Comparison of ENCODE assay signal across 16 mouse cellular contexts in genomic region chr2:32572196-32572595, GRCm38 (mm10). TPM values are rescaled to one million over a fixed set of nuclear protein-coding genes. Genes with fewer than 3 reads are reported as not detected.
A peak's percentile ranks its signal among the peaks of the same experiment; 100 is the strongest.
DNase-seq lines count a peak whose midpoint lies in the region; ATAC-seq and TF ChIP-seq lines count a peak whose summit lies in the region.
"Had no signal": no experiment of that assay in that cellular context is flagged by ENCODE, and none has a peak within 500 bp of the region (broad histone marks: within the 10 kb centered on the region; RNA-seq: fewer than 3 reads in every experiment).

No protein-coding gene starts in this region.

- 0 out of 2 replicates have a peak overlapping the region, but pooled peaks have one; percentile 84 for H3K9ac ChIP-seq in hindbrain, postnatal 0 days (replicated peaks; ENCODE audit: low read length)
- H3K9ac ChIP-seq in midbrain, embryonic 15.5 days = no peak overlapping the region

- 0 out of 2 replicates have a peak, but pooled peaks have one; percentile 5 for TF ChIP-seq POLR2A in cortical plate, adult 2 months (IDR thresholded peaks at IDR 0.05; ENCODE audit: extremely low read depth, insufficient read depth, low read length)

- no peak for ATAC-seq in hindbrain, postnatal 0 days
- no peak for ATAC-seq in midbrain, embryonic 15.5 days (replicated peaks)
- ATAC-seq: forebrain, embryonic 14.5 days had no signal

- H3K27me3 ChIP-seq in hindbrain, postnatal 0 days (ENCODE audit: insufficient read depth, low read length) = no peaks in the 10 kb centered on the region
- no peaks in the 10 kb centered on the region for H3K27me3 ChIP-seq in midbrain, embryonic 15.5 days (replicated peaks)
- H3K27me3 ChIP-seq: lung, embryonic 15.5 days had no signal

- intact Hi-C loops in heart, postnatal 14 days (cut with DNase I) = no loop called here

- TF ChIP-seq CTCF in layer of hippocampus, adult 2 months (conservative IDR thresholded peaks at IDR 0.05) = no peak
- no peak for TF ChIP-seq CTCF in cortical plate, adult 2 months (IDR thresholded peaks at IDR 0.05; ENCODE audit: extremely low read depth, insufficient read depth, low read length)
- no peak for TF ChIP-seq CTCF in hindbrain, postnatal 0 days (IDR thresholded peaks at IDR 0.05; ENCODE audit: low read depth)

- H3K4me3 ChIP-seq in layer of hippocampus, adult 2 months = peak overlapping the region; percentile 92; the same call in 1 of the 2 replicates
- no peak overlapping the region; the same call in 1 of the 2 replicates for H3K4me3 ChIP-seq in cortical plate, adult 2 months (ENCODE audit: insufficient read depth, low read length)
- H3K4me3 ChIP-seq in hindbrain, postnatal 0 days (ENCODE audit: low read length) = no peak overlapping the region
- H3K4me3 ChIP-seq in midbrain, embryonic 15.5 days = no peak overlapping the region

- peaks cover 3% of the 10 kb centered on the region; the same call in 1 of the 2 replicates for H3K4me1 ChIP-seq in cortical plate, adult 2 months (ENCODE audit: control insufficient read depth, insufficient read depth, low read length)
- H3K4me1 ChIP-seq in hindbrain, postnatal 0 days (ENCODE audit: insufficient read depth, low read length) = peaks cover 15% of the 10 kb centered on the region
- peaks cover 36% of the 10 kb centered on the region for H3K4me1 ChIP-seq in midbrain, embryonic 15.5 days

- peaks cover 19% of the 10 kb centered on the region for H3K36me3 ChIP-seq in hindbrain, postnatal 0 days (ENCODE audit: insufficient read depth, low read length)
- peaks cover 9% of the 10 kb centered on the region for H3K36me3 ChIP-seq in midbrain, embryonic 15.5 days (replicated peaks)

- 90% methylated on average over 11 of the region's 11 CpGs for WGBS in hindbrain, postnatal 0 days
- WGBS in midbrain, embryonic 15.5 days = 88% methylated on average over 11 of the region's 11 CpGs

- no peaks in the 10 kb centered on the region for H3K9me3 ChIP-seq in hindbrain, postnatal 0 days (ENCODE audit: low read length)
- H3K9me3 ChIP-seq in midbrain, embryonic 15.5 days = no peaks in the 10 kb centered on the region
- H3K9me3 ChIP-seq: lung, embryonic 15.5 days had no signal

- peak overlapping the region; percentile 98 for H3K4me2 ChIP-seq in hindbrain, postnatal 0 days (ENCODE audit: low read depth, low read length)
- H3K4me2 ChIP-seq in midbrain, embryonic 15.5 days = peak overlapping the region; percentile 85; the same call in 1 of the 2 replicates

- H3K27ac ChIP-seq in layer of hippocampus, adult 2 months = no peak overlapping the region
- no peak overlapping the region for H3K27ac ChIP-seq in cortical plate, adult 2 months (ENCODE audit: insufficient read depth, low read length)
- no peak overlapping the region for H3K27ac ChIP-seq in hindbrain, postnatal 0 days
- H3K27ac ChIP-seq in midbrain, embryonic 15.5 days = no peak overlapping the region
- H3K27ac ChIP-seq: kidney, postnatal 0 days; lung, embryonic 15.5 days had no signal

- no peak for DNase-seq in layer of hippocampus, adult 2 months (ENCODE audit: low spot score in 2 of 2)
- no peak for DNase-seq in layer of hippocampus, postnatal 10 days (ENCODE audit: low spot score in 2 of 2)
- DNase-seq in hindbrain, postnatal 0 days (ENCODE audit: low spot score) = no peak
- DNase-seq in heart, postnatal 14 days = no peak
- DNase-seq in ovary, adult 18-20 months (ENCODE audit: low spot score) = no peak
- DNase-seq: heart, postnatal 36 days; layer of hippocampus, postnatal 36 days; thymus, postnatal 4 days had no signal

RNA-seq across cellular contexts. Expression of gene Dpm2, which starts 1.5 kb away (rescaled TPM):
- 10 to 100 TPM; 77.6 to 84.0 TPM for total RNA-seq in layer of hippocampus, adult 2 months (2021)
- 10 to 100 TPM; 69.6 to 88.4 TPM for total RNA-seq in layer of hippocampus, postnatal 10 days (2021)
- 153 and 155 TPM in 2 replicates for polyA plus RNA-seq in cortical plate, adult 2 months (2012; rRNA removed)
- total RNA-seq in hindbrain, postnatal 0 days (2014; rRNA removed) = 64.1 and 70.8 TPM in 2 replicates
- 139 and 146 TPM in 2 replicates for polyA plus RNA-seq in hindbrain, postnatal 0 days (2015; fragmentation: Nextera tagmentation; extraction: Ambion mirVana)
- 145 and 150 TPM in 2 replicates for polyA plus RNA-seq in midbrain, embryonic 15.5 days (2015; fragmentation: Nextera tagmentation; extraction: Ambion mirVana)
- total RNA-seq in heart, postnatal 14 days (2021) = 10 to 100 TPM; 21.4 to 22.7 TPM

RNA-seq across cellular contexts. Expression of gene Pip5kl1, which starts 2.4 kb away (rescaled TPM):
- total RNA-seq in layer of hippocampus, adult 2 months (2021) = 1 to 10 TPM; 4.4 to 5.0 TPM
- total RNA-seq in layer of hippocampus, postnatal 10 days (2021) = 1 to 10 TPM; 6.4 to 7.1 TPM
- 31.3 and 37.6 TPM in 2 replicates for polyA plus RNA-seq in cortical plate, adult 2 months (2012; rRNA removed)
- total RNA-seq in hindbrain, postnatal 0 days (2014; rRNA removed) = 15.1 and 35.0 TPM in 2 replicates
- 16.7 and 19.1 TPM in 2 replicates for polyA plus RNA-seq in hindbrain, postnatal 0 days (2015; fragmentation: Nextera tagmentation; extraction: Ambion mirVana)
- polyA plus RNA-seq in midbrain, embryonic 15.5 days (2015; fragmentation: Nextera tagmentation; extraction: Ambion mirVana) = 11.3 and 11.8 TPM in 2 replicates
- not detected for total RNA-seq in heart, postnatal 14 days (2021)
- total RNA-seq: common myeloid progenitor, adult 5-6 weeks had no signal

RNA-seq across cellular contexts. Expression of gene 9430097D07Rik, which starts 3.3 kb away (rescaled TPM):
- under 1 TPM in 1 of 2 experiments, not detected in 1; 0.71 TPM for total RNA-seq in layer of hippocampus, adult 2 months (2021)
- total RNA-seq in layer of hippocampus, postnatal 10 days (2021) = under 1 TPM; 0.45 to 0.64 TPM
- polyA plus RNA-seq in cortical plate, adult 2 months (2012; rRNA removed) = 1.0 TPM in 2 replicates
- 0.21 and 0.83 TPM in 2 replicates for total RNA-seq in hindbrain, postnatal 0 days (2014; rRNA removed)
- polyA plus RNA-seq in hindbrain, postnatal 0 days (2015; fragmentation: Nextera tagmentation; extraction: Ambion mirVana) = 0.73 and 0.76 TPM in 2 replicates
- 0.60 and 0.86 TPM in 2 replicates for polyA plus RNA-seq in midbrain, embryonic 15.5 days (2015; fragmentation: Nextera tagmentation; extraction: Ambion mirVana)
- total RNA-seq in heart, postnatal 14 days (2021) = not detected
- total RNA-seq: common myeloid progenitor, adult 5-6 weeks; heart, postnatal 36 days had no signal
- polyA plus RNA-seq: gonadal fat pad, adult 2 months; spleen, adult 2 months had no signal

RNA-seq across cellular contexts. Expression of gene St6galnac4, which starts 14.7 kb away (rescaled TPM):
- total RNA-seq in layer of hippocampus, adult 2 months (2021) = 10 to 100 TPM; 36.4 to 40.0 TPM
- total RNA-seq in layer of hippocampus, postnatal 10 days (2021) = 10 to 100 TPM; 41.9 to 47.1 TPM
- polyA plus RNA-seq in cortical plate, adult 2 months (2012; rRNA removed) = 34.8 and 36.6 TPM in 2 replicates
- 66.9 and 75.7 TPM in 2 replicates for total RNA-seq in hindbrain, postnatal 0 days (2014; rRNA removed)
- polyA plus RNA-seq in hindbrain, postnatal 0 days (2015; fragmentation: Nextera tagmentation; extraction: Ambion mirVana) = 45.6 and 47.5 TPM in 2 replicates
- polyA plus RNA-seq in midbrain, embryonic 15.5 days (2015; fragmentation: Nextera tagmentation; extraction: Ambion mirVana) = 33.3 and 36.5 TPM in 2 replicates
- total RNA-seq in heart, postnatal 14 days (2021) = 10 to 100 TPM; 22.8 to 23.6 TPM

RNA-seq across cellular contexts. Expression of gene St6galnac6, which starts 27.3 kb away (rescaled TPM):
- 100 to 1,000 TPM; 117 to 124 TPM for total RNA-seq in layer of hippocampus, adult 2 months (2021)
- 100 to 1,000 TPM in 1 of 2 experiments, 10 to 100 TPM in 1; 99.1 to 104 TPM for total RNA-seq in layer of hippocampus, postnatal 10 days (2021)
- 101 and 110 TPM in 2 replicates for polyA plus RNA-seq in cortical plate, adult 2 months (2012; rRNA removed)
- total RNA-seq in hindbrain, postnatal 0 days (2014; rRNA removed) = 87.0 and 114 TPM in 2 replicates
- polyA plus RNA-seq in hindbrain, postnatal 0 days (2015; fragmentation: Nextera tagmentation; extraction: Ambion mirVana) = 39.5 and 40.9 TPM in 2 replicates
- 24.2 and 26.9 TPM in 2 replicates for polyA plus RNA-seq in midbrain, embryonic 15.5 days (2015; fragmentation: Nextera tagmentation; extraction: Ambion mirVana)
- total RNA-seq in heart, postnatal 14 days (2021) = 100 to 1,000 TPM in 1 of 2 experiments, 10 to 100 TPM in 1; 97.9 to 104 TPM

Comparison
In these comparisons a context has a peak if more than half of its experiments do, and no peak if none do; other contexts are left out.
1. RNA of gene Pip5kl1, which starts 2.4 kb away (total RNA-seq): 15.1 to 35.0 TPM in hindbrain, postnatal 0 days, 6.4 to 7.1 TPM in layer of hippocampus, postnatal 10 days and 4.4 to 5.0 TPM in layer of hippocampus, adult 2 months; not detected in heart, postnatal 14 days; every median in the first group is over 4 times any median in the second.